Mouse (Mus musculus) thymus, postnatal 10 days (tissue): ENCODE data around the gene Tbk1.

ENCODE experiments used
- DNase-seq, 2 experiments: peaks; one replicate each; pipeline ENCODE4 v3.0.0; 2021; ENCODE audit warnings: low spot score in 2 of 2

The Tbk1 gene

DNA sequence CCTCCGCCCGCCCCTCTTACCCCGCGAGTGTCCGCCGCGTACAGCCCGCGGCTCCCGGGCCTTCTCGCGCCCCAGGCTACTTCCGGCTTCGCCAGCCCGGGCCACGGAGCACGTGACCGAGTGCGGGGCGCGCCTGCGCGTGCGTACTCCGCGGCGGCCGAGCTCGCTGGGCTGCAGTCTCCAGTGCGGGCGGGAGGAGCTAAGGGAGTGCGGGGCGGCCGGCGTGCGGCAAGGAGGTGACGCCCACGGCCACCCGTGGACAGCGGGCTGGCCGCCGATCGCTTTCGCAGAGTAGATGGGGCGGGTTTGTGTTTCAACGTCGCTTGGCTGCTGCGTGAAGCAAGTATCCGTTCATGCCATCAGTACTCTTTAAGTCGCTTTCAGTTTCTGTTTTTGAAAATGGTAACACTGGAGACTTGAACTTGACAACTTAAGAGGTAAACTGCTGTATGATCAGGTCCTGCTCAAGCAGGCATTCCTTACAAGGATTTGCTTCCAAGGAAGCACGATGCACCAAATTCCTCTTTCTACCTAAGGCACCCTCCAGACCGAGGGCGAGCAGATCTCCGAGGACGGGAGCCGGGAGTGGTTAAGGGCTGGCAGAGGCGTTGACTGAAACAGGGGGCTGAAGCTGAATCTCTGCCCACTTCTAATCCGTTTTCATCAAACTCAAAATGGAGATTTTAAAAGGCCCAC, at the start of gene Tbk1:
Tbk1 (minus strand) TSS at position 113 of the 696 bp plus-strand sequence.
- peak; percentile 85 to 89 for DNase-seq

DNA sequence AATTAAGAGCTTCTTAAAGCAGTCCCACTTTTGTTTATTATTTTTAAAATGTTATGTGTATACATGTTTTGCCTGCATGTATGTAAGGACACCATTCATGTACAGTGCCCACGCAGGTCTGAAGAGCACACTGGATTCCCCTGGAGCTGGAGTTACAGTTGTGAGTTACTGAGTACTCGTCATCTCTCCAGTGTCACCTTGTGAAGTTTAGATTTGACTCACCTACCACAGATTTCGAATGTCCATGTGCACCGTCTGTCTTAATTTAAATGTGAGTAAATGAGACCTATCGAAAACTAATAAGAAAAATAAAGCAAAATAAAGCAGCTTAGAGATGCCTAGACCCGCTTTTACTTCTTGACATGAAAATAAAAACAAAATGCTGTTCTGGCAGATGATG, 49.7 kb upstream of the Tbk1 start:
- no peak for DNase-seq

DNA sequence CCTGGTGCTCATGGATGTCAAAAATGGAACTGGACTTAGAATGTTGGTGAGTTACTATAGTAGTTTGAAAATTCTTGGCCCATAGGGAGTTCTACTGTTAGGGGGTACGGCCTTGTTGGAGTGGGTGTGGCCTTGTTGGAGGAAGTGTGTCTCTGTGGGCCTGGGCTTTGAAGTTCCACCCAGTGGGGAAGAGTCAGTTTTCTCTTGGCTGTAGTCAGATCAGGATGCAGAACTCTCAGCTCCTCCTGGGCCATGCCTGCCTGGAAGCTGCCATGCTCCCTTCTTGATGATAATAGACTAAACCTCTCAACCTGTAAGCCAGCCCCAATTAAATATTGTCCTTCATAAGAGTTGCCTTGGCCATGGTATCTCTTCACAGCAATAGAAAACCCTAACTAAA, 47.6 kb upstream of the Tbk1 start:
- DNase-seq = no peak

DNA sequence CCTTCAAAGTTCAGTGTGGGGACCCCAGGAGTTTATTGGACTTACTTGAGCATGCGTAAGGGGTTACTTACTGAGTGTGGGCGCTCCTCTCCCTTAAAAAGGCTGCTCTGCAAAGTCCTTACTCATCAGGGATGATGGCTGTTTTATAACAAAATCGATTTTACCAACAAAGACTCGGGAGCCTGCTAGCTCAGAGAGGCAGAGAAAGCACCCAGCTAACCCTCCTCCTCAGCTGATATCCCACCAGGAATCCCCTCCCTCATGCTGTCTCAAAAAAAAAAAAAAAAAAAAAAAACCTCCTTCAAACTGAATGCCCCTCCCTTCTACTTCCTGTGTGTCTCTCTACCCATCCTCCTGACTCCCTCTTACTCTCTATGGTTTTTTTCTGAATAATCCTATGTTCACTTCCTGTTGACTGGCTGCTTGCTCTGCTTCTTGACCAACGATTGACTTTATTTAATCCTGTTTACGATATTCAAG, 42.0 kb upstream of the Tbk1 start:
- no peak for DNase-seq

DNA sequence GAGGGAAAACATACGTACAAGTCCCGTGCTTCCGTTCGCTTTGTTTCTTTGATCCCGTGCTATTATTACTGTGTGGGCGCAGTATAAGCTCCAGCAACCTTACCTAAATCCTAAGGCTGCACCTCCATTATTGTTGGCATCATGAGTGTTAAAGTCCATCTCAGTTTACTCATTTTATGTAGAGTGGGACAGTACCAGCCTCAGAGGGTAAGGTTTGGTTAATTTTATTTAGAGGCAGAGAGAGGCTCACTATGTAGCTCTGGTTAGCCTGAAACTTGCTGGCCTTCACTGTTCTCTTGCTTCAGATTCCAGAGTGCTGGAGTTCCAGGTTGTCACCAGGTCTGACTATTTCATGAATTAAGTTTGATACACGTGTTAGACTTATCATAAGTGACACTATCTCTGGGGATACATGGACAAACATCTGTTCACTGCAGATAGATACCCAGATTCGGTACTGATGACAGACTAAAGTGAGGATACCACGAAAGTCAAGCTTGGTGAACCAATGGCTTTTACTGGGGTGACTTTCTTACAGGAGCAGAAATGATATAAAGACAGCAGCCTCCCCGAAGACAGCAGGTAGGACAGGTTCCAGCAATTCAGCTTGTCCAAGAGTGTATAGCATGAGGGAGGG, 40.7 kb upstream of the Tbk1 start:
- no peak for DNase-seq

DNA sequence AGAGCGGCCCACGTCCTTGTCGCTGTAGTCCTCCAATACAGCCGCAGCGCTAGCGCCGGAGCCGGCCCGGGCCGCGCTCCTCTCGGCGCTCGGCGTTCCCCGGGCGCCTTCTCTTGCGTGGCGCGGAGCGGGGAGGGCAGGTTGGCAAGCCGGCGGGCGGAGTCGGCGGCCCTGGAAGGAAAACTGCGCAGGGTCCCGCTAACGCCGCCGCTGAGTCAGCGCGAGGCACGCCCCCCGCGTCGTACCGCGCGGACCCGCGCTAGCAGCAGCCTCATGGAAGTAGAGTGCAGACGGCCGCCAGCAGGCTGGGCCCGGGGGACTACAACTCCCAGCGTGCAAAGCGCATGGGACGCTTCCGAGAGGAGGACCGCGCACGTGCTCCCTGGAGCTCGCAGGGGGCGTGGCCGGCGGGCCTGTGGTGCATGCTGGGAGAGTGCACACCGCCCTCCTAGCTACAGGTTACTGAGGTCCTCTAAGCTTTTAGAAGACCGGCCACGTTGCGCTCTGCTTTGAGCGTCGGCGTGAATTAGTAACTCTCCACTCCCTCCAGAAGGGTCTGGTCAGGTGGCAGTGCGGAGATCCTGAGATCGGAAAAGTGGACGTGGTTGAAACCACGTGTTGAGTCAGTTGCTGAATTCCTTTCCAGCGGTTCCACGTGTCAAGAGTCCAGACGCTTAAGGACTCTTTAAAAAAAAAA, 39.7 kb upstream of the Tbk1 start, which contains the start of gene Xpot:
Xpot (minus strand) TSS at position 147 of the 697 bp plus-strand sequence.
- DNase-seq = peak; percentile 97

DNA sequence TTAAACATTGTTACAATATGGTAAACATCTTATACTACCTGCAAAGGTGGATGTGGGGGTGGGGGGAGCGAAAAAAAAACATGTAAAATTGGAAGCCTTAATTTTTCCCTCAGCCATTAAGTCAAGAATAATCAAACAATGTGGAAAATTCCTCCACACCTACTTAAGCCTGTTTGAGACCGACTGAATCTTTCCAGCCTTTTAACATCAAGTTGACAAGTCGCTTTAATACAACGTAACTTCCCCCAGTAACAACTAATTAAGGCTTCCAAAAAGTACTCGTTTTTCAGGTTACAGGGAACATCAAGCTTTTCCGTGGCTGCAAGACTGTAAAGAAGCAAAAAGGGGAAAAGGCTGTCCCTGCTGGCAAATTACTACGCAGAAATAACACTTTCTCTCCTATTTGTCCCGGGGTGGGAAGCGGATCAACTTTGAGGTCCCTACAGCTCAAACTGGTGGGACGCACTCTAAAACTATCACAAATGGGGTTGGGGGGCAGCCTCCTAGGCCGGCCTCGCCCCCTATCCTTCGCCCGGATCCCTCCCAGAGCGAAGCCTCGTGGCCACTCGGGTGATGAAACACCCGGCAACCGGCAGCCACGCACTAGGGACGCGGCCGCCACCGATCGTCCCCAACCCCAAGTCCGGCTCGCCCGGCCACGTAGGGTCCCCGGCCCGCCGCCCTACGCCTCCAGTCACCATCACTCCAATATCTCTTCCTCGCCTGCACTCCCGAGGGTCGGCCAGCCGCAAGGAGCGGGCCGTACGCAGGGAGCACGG, 39.0 kb upstream of the Tbk1 start:
- no peak for DNase-seq

DNA sequence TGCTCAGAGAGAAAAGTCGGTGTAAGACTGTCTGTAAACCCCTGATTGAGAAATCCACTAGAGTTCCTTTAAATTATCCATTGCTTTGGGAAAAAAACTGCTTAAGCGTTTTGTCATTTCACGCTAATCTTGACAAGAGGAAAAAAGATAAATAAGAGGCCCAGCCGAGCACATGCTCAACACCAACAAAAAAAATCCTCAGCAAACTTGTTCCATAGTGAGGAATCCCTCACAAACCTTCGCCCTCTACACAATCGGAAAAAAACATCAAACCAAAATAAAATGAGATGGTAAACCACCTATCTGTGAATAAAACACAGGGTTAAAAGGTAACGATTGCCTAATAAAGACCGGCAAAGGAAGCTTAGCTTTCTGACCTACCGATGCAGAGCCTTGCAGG, 38.4 kb upstream of the Tbk1 start:
- no peak for DNase-seq

DNA sequence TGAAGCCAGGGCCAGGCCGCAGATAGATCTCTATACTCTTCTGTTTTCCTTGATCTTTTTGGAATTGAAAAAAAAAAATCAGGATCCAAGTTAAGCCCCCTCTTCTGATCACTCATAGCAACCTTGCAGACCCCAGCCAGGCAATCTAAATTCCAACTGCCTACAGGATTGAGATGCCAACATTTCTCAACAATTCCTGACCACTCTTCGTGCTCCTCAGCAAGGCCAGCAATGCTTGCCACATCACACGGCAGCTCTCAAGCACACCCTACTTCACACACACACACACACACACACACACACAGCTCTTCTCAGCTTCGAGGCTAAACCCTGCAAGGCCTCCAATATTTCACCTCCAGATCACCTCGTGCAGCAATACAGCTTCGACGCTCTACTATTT, 37.1 kb upstream of the Tbk1 start:
- no peak for DNase-seq

DNA sequence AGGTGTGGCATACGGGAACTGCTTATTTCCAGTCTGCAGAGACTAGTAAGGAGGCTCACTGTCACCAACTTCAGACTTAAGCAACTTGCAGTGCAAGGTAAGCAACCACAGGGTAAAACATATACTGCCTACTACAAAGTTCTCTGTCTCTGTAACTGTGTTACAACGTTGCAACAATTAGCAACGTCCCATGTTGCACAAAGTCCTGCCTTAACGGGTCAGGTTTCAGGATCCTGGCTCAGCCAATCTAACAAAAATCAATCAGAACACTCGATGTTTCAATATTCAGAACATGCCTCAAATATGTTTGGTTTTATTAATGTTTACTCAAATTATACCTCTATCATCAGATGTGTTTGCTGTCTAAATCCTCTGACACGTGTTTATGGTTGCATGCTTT, 35.8 kb upstream of the Tbk1 start:
- no peak for DNase-seq

DNA sequence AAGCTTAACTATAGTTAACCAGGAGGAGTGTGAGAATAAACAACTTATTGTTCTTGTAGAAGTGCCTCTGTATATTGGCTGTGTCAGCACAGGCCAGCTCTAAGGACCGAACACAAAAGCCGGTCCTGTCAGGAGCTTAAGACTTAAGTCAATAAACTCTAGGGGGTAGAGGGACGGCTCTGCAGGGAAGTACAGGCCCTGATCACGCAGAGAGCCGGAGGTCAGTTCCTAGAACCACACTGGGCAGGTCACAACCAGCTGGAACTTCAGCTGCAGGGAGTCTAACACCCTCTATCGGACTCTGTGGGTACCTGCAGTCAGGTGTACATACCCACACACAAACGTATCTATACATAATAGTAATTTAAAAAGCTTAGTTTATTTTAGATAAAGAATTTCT, 29.3 kb upstream of the Tbk1 start:
- DNase-seq = no peak

DNA sequence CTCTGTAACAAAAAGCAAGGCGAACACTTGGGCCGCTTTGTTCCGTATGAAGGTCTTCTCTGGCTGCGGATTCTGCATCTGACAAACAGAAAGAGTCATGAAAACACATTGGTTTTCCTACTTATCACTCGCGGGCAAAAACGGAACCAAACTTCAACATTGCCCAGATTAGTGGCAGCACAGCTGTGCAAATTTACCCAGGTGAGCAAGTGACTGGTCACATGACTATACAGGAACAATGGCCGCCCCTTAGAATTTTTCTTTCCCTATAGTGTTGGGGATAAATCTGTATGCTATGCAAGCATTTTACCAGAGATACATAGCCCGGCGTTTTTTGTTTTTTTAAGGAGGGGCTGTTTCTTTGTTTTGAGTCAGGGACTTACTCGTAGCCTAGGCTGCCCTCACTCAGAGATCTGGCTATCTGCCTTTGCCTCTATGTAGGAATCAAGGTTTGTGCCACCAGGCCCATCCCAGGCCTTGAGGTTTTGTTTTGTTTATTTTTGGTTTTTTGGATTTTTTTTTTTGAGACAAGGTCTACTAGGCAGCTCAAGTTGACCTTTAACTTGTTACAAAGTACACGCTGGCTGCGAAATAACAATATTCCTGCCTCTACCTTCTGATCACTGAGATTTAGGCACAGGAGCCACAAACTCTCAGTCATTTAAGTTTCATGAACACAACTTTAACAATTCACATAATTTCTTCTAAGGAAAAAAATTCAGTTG, 28.7 kb upstream of the Tbk1 start:
- DNase-seq = no peak

DNA sequence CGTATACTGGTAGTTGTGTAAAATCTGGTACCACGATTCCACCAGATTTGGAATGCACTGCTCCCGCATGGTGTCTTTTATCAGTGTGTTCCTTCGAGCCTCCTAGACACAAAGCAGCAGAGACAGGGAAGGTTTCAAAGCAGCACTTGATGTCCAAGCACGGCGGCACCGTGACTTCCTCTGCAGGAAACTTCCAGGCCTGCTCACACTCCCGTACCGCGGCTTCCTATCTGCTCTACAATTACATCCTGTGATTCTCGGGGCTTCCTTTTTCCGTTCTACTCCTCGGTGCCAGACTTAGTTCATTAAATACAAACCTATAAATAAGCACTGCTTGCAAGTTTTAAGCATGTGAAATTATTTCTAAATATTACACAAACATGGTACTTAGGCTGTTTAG, 27.0 kb upstream of the Tbk1 start:
- DNase-seq = no peak

DNA sequence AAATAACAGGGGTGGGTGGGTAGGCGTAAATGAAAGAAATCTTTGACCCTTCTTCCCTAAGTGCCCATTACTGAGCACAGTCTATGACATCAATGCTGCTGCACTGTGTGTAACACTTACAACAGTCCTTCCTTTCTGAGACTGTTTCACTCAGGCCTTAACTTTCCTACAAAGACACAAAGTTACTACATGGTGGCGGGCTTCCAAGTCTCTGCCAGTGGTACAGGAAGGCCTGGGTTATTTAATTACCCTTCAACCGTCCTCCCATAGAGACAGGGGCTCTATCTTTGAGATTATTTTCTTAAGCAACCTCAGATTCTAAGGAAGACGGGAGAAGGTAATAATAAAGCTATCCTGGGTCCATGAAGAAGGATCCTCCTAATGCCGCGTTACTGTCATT, 25.9 kb upstream of the Tbk1 start:
- no peak for DNase-seq

DNA sequence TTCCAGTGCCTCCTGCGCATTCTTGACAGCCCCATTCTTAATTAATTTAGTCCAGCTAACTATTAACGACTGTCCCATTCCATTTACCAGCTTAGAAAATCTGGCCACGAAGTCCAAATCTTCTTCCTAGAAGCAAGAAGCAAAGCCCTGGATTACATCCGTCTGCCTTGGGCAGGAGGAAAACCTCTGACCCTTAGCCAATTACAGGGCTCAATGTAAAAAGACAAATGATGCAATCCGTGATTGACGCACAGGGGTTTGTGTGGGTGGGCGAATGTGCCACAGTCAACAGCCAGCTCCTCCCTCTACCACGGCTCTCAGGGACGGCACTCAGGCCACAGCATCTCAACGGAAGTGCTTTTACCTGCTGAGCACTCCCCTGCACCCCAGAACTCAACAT, 25.0 kb upstream of the Tbk1 start:
- DNase-seq = no peak

DNA sequence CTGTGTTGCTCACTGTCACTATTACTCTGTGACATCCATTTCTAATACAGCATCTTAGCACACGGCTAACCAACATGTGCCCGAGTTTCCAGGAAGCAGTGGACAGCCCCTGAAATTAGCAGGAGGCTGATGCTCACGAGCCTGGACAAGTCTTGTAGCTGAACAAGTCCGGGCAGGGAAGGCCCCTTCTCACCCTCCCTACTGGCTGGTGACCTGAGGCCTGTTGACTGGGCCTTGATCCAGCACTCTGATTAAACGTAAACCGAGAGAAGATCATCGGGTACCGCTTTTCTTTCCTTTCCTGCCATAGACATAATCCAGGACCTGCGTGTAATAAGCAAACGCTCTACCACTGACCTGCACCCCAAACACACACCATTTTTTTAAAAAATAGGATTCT, 21.6 kb upstream of the Tbk1 start:
- DNase-seq = no peak

DNA sequence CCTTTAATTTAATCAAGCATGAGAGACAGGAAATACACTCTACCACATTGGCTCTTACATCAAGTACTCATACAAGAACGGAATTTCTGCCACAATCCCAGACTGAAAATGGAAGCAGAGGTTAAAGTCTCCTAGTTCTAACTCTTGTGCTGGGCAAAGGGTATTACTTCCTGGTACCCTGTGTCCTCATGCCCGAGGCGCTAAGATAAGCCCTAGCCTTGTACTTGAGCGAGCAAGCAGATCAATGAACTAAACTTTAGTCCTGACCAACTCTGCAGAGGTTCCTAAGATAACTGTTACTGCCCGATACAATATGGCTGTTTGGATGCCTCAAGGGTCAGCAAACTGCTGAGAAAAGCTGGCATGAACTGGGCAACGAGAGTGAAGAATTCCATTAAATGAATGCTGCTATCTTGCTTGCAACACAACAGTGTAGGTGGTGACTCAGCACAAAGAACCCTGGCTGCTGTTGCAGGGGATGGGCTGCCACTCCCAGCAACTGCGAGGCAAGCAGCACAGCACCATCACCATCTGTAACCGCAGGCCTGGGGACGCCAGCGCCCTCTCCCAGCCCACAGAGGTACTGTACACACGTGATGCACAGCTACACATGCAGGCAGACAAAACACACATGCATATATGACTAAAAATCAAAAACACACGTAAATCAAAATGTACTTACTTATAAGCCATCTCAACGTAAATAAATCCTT, 18.2 kb upstream of the Tbk1 start:
- DNase-seq = no peak

DNA sequence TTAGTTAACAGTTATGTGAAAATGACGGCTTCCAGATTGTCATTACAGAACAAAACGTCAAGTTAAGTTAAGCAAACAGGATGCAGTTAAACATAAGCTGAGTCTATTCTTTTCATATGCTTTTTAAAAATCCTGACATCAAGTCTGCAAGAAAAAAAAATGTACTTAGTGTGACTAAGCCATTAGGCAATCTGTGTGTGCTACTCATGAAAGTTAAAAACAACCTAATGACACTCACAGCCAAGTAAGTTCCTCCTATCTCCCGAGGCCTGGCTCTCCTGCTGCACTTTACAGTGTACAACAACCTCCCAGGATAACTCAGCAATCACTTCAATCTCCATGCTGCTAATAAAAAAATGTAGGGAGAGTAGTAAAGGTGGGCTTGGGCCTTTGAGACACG, 17.0 kb upstream of the Tbk1 start:
- DNase-seq = no peak

DNA sequence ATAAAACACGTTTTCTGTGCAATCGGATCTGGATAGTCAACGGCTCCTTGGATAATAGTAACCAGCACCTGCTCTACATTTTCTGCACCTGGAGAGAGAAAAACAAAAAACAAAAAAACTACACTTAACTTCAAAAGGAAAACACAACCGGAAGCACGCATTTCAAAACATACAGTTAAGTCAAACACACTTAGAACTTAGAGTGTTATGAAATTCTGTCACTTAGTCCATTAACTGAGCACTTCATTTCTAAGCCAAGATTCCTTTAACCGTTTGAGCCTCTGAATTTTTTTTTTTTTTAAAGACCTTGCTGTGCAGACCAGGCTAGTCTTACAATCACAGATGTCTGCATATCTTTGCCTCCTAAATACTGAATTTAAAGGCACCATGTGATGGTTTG, 14.7 kb upstream of the Tbk1 start:
- DNase-seq = no peak

DNA sequence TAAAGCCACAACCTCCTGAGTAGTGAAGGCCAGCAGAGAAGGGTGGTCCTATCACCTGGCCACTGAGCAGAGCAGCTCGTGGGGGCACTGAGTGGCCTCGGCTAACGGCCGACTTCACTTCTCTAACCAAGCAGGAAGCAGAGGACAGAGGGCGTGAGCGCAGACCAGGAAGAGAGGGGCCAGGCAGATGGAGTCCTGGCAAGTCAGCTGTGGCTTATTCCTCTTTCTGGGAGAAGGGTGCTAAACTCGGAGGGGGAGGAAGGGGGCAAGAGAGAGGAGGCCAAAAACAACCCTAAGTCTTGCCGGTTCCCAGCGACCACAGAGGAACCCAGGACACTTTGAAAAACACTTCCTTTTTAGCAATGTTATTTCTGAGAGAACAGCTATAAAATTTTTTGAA, 10.0 kb upstream of the Tbk1 start:
- DNase-seq = no peak

DNA sequence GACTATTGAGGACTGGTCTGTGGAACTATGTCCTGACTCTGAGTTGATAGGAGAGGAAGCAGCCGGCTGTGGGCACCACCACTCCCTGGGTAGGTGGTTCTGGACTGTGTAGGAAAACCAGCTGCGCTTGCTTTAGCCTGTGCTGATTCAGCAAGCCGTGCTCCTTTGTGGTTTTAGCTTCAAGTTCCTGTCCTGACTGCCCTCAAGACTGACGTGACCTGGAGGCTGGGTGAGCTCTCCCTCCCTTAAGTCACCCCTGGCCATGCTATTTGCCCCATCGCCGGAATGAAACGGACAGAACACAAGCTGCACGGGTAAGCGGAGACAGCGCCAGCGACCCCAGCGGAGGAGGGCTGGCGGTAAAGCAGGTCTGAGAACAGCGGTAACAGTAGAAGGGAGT, 4.5 kb upstream of the Tbk1 start:
- DNase-seq = no peak
